Mouse (Mus musculus) embryonic facial prominence, embryonic 13.5 days (tissue): ENCODE results near the gene Rnd3. TPM values are rescaled to one million over a fixed set of nuclear protein-coding genes. Genes with fewer than 3 reads are reported as not detected.

Experiments
- ATAC-seq: fragments of 200-750 bp; cut with Nextera tagmentation; 2 replicates; pipeline ENCODE4 v1.8.0; 2017; ENCODE audit warnings: low read depth; ENCODE audit not compliant: insufficient number of reproducible peaks, insufficient read depth, low FRiP score, low TSS enrichment
- H3K27ac ChIP-seq: fragments of 300-500 bp; sonication (generic); 2 replicates; pipeline ENCODE4 v1.5.1; 2015; ENCODE audit warnings: moderate library complexity, mild to moderate bottlenecking, inconsistent platforms
- H3K27me3 ChIP-seq: fragments of 300-500 bp; sonication (generic); 2 replicates; pipeline ENCODE4 v1.6.1; 2015; ENCODE audit warnings: mild to moderate bottlenecking, inconsistent platforms
- H3K36me3 ChIP-seq: fragments of 300-500 bp; sonication (generic); 2 replicates; pipeline ENCODE4 v1.6.1; 2015; ENCODE audit warnings: mild to moderate bottlenecking, inconsistent platforms
- H3K4me1 ChIP-seq: fragments of 300-500 bp; sonication (generic); 2 replicates; pipeline ENCODE4 v1.6.1; 2015; ENCODE audit warnings: inconsistent platforms
- H3K4me2 ChIP-seq: fragments of 300-500 bp; sonication (generic); 2 replicates; pipeline ENCODE4 v1.6.1; 2015; ENCODE audit warnings: moderate library complexity, mild to moderate bottlenecking, inconsistent platforms
- H3K4me3 ChIP-seq: fragments of 300-500 bp; sonication (generic); 2 replicates; pipeline ENCODE4 v1.5.1; 2015; ENCODE audit warnings: mild to moderate bottlenecking, inconsistent platforms
- H3K9ac ChIP-seq: fragments of 300-500 bp; sonication (generic); 2 replicates; pipeline ENCODE4 v1.6.1; 2015; ENCODE audit warnings: mild to moderate bottlenecking, inconsistent platforms
- H3K9me3 ChIP-seq: fragments of 300-500 bp; sonication (generic); 2 replicates; pipeline ENCODE4 v1.6.1; 2016; ENCODE audit warnings: inconsistent platforms
- WGBS: fragments of 180-500 bp; shearing (Covaris S2); methylation state at CpG from one replicate; pipeline ENCODE4 v1.1.7; 2015; ENCODE audit warnings: mixed read lengths; 5-methylcytosine and 5-hydroxymethylcytosine counted together
- polyA plus RNA-seq: library from polyadenylated mRNA; unstranded; fragments of >200 nt; fragmentation: Nextera tagmentation; extraction: Ambion mirVana; gene quantifications from 2 replicates; pipeline ENCODE4 v1.2.1, GENCODE M21; 2015

The Rnd3 gene
- polyA plus RNA-seq, 1 experiment from 2014 or later = 135 TPM

DNA sequence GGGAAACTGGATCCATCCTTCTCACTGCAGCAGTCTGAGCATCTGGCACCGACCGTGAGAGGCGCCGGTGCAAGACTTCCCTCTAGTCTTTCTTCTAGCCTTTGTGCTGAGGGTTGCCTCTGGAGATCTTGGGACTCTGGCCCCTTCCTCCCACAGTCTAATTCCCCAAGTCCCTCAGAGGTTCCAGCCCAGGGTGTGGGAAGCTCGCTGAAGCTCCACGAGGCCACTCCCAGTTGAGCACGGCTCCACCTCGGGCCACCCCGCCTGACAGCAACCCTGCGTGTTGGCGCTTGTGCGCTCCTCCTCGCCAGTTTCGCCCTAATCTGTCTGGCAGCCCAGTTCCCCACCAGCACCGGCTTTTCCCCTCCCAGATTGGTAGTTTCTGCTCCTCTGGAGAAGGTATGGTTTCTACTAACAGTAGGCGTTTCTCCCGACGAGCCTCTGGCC is 2.0 kb downstream of the Rnd3 start:
- H3K9ac ChIP-seq = peak overlapping the region; percentile 98
- peak overlapping the region; percentile 70 for H3K4me2 ChIP-seq
- under 1% methylated on average over 18 of the region's 18 CpGs for WGBS
- ATAC-seq = peak; percentile 61
- peaks cover 5% of the 10 kb centered on the region; the same call in 1 of the 2 replicates for H3K36me3 ChIP-seq
- H3K27me3 ChIP-seq = no peaks in the 10 kb centered on the region
- H3K9me3 ChIP-seq = no peaks in the 10 kb centered on the region
- H3K4me3 ChIP-seq = peak overlapping the region; percentile 96
- H3K4me1 ChIP-seq = peaks cover 39% of the 10 kb centered on the region
- peak overlapping the region; percentile 95 for H3K27ac ChIP-seq

DNA sequence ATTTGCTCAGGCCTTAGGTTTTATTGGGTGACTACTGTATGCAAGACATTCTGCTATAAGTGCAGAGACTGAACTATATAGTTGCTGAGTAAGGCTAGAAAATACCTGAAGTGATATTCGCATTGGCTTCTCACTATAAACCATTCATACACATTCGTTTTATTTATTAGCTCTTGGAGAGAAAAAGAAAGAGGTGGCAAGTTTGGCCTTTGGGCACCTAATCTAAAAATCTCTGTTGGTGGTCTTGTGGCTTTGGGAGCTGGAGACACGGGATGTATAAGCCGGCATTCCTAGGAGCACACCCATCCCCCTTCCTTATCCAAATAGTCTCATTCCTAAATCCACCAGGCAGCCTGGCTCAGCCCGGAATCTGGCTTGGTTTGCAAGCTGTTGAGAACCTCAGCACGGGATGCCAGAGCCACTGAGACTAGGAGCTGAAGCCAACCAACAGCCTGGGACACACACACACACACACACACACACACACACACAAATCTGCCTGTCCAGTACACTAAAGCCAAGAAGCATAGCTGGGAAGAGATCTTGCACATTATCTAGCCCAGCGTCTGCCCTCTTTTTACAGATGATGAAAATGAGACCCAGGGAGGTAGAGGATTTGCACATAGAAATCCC is 3.0 kb downstream of the Rnd3 start:
- peaks cover 5% of the 10 kb centered on the region; the same call in 1 of the 2 replicates for H3K36me3 ChIP-seq
- WGBS = 9% methylated on average over 7 of the region's 7 CpGs
- H3K27me3 ChIP-seq = no peaks in the 10 kb centered on the region
- peaks cover 47% of the 10 kb centered on the region for H3K4me1 ChIP-seq
- peak overlapping the region; percentile 70 for H3K4me2 ChIP-seq
- peak overlapping the region; percentile 98 for H3K9ac ChIP-seq
- ATAC-seq = no peak
- peak overlapping the region; percentile 95 for H3K27ac ChIP-seq
- H3K4me3 ChIP-seq = peak overlapping the region; percentile 96
- H3K9me3 ChIP-seq = no peaks in the 10 kb centered on the region

DNA sequence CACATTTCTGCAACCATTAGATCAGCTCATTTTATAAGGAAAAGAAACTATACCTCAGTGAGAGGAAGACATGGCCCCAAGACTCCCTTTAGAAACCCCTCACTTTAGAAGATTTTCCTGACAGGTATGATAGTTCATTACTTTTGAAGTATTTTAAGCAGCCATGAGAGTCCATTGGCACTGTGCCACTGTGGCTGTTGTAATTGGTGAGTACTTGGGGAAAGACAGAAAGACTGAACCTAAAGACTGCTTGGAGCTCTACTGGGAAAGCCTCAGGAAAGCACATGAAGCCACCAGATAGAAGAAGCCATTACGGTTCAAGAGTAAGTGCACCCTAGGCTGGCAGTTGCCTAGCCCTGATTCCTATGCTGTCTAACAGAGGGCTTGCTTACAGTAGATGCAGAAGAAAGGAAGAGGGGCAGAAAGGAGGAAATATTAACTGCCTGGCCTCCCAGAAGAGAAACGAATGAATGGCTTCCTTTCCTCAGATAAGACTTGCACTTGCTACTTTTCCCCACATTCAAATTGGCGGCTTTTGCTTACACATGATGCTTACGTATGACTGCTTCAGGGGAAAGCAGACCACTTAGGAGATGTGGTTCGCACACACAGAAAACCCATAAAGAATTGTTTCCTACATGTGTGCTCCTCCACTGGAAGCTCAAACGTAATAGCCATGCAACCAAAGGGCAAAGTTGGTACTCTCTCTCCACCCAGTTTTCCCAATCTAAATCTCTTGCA is 4.4 kb downstream of the Rnd3 start:
- no peaks in the 10 kb centered on the region for H3K27me3 ChIP-seq
- peak overlapping the region; percentile 29; the same call in 1 of the 2 replicates for H3K27ac ChIP-seq
- H3K4me3 ChIP-seq = peak overlapping the region; percentile 34
- H3K36me3 ChIP-seq = peaks cover 5% of the 10 kb centered on the region; the same call in 1 of the 2 replicates
- 36% methylated on average over 6 of the region's 6 CpGs for WGBS
- H3K4me2 ChIP-seq = peak overlapping the region; percentile 70
- peak overlapping the region; percentile 51 for H3K9ac ChIP-seq
- H3K4me1 ChIP-seq = peaks cover 60% of the 10 kb centered on the region
- ATAC-seq = no peak
- H3K9me3 ChIP-seq = no peaks in the 10 kb centered on the region

DNA sequence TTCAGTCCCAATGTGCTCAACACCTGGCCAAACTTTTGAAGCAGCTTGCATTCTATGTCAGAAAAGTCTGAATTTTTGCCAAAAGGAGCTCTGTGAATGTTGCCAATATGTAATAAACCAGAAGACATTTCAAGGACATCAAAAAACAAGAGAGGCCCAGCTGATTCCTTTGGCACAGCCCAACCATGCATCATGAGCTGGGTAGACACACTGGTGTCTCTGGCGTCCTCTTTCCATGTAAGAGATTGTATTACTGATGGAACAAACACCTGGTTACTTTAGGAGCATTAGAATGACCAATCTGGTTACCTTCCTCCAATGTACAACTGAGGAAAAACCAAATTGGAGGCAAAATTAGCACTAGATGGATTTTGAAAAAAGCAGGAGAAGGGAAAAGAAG is 6.5 kb downstream of the Rnd3 start:
- H3K9ac ChIP-seq = 0 out of 2 replicates have a peak overlapping the region, but pooled peaks have one; percentile 1
- peaks cover 13% of the 10 kb centered on the region for H3K36me3 ChIP-seq
- 43% methylated on average over 1 of the region's 1 CpGs for WGBS
- no peaks in the 10 kb centered on the region for H3K27me3 ChIP-seq
- H3K4me1 ChIP-seq = peaks cover 76% of the 10 kb centered on the region
- no peak for ATAC-seq
- no peak overlapping the region for H3K27ac ChIP-seq
- H3K4me3 ChIP-seq = peak overlapping the region; percentile 31; the same call in 1 of the 2 replicates
- no peaks in the 10 kb centered on the region for H3K9me3 ChIP-seq
- peak overlapping the region; percentile 70 for H3K4me2 ChIP-seq

DNA sequence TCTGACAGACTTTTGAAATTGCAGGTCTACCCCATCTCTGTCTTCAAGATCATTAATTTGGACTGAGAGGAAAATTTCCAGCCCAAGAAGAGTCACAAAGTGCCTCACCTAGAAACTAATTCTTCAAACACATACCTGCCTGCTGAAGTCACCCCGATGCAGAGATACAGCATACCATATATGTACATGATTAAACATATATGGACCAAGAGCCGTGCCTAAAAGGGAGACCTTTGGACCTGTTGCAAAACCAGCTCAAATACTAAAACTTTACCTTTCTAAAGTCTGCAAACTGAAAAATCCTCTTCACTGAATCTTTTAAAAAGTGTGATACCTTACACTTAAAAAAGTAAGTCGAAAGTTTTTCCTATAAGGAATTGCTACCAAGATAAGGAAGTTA is 7.6 kb downstream of the Rnd3 start:
- 0 out of 2 replicates have a peak overlapping the region, but pooled peaks have one; percentile 52 for H3K27ac ChIP-seq
- H3K4me3 ChIP-seq = peak overlapping the region; percentile 31
- H3K27me3 ChIP-seq = no peaks in the 10 kb centered on the region
- peak overlapping the region; percentile 70 for H3K4me2 ChIP-seq
- peak overlapping the region; percentile 58; the same call in 1 of the 2 replicates for H3K9ac ChIP-seq
- WGBS = 45% methylated on average over 3 of the region's 3 CpGs
- H3K36me3 ChIP-seq = peaks cover 24% of the 10 kb centered on the region
- peaks cover 76% of the 10 kb centered on the region for H3K4me1 ChIP-seq
- ATAC-seq = no peak
- H3K9me3 ChIP-seq = no peaks in the 10 kb centered on the region

- no peaks in the 10 kb centered on the region for H3K9me3 ChIP-seq
- H3K4me3 ChIP-seq = peak overlapping the region; percentile 31
- peaks cover 32% of the 10 kb centered on the region for H3K36me3 ChIP-seq
- H3K9ac ChIP-seq = peak overlapping the region; percentile 58
- peak; percentile 41; the same call in 1 of the 2 replicates for ATAC-seq
- H3K4me1 ChIP-seq = peaks cover 70% of the 10 kb centered on the region
- peak overlapping the region; percentile 70 for H3K4me2 ChIP-seq
- 3% methylated on average over 8 of the region's 8 CpGs for WGBS
- H3K27me3 ChIP-seq = no peaks in the 10 kb centered on the region
- H3K27ac ChIP-seq = peak overlapping the region; percentile 52
Measured at GRCm38 (mm10) chr2:51140486-51140885, 8.4 kb downstream of the Rnd3 start.

DNA sequence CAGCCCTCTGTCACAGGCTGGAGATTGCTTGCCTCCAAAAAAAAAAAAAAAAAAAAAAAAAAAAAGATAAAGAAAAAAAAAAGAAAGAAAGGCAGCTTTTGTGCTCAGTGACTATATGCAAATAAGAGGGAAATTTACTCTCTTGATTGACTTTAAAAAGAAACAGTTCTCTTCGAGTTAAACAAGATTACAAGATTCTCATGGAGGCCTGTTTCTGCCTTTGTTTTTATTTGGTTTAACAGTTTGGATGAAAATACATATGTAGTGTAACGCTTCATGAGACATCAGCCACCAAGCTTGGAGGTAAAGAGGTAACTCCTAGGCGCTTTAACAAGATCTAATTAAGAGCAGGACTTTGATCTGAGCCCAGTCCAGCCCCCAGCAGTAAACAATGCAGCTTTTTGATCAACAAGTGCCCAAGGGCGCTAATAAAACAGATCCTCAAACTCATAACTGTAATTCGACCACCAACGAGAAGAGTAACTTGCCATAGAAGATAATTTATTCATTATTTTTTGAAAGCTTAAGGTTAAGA is 8.9 kb downstream of the Rnd3 start:
- H3K4me1 ChIP-seq = peaks cover 67% of the 10 kb centered on the region
- peaks cover 36% of the 10 kb centered on the region for H3K36me3 ChIP-seq
- 7% methylated on average over 6 of the region's 6 CpGs for WGBS
- ATAC-seq = no peak
- H3K9me3 ChIP-seq = no peaks in the 10 kb centered on the region
- H3K27me3 ChIP-seq = no peaks in the 10 kb centered on the region
- H3K27ac ChIP-seq = no peak overlapping the region; the same call in 1 of the 2 replicates
- peak overlapping the region; percentile 70 for H3K4me2 ChIP-seq
- no peak overlapping the region for H3K9ac ChIP-seq
- H3K4me3 ChIP-seq = peak overlapping the region; percentile 31; the same call in 1 of the 2 replicates

DNA sequence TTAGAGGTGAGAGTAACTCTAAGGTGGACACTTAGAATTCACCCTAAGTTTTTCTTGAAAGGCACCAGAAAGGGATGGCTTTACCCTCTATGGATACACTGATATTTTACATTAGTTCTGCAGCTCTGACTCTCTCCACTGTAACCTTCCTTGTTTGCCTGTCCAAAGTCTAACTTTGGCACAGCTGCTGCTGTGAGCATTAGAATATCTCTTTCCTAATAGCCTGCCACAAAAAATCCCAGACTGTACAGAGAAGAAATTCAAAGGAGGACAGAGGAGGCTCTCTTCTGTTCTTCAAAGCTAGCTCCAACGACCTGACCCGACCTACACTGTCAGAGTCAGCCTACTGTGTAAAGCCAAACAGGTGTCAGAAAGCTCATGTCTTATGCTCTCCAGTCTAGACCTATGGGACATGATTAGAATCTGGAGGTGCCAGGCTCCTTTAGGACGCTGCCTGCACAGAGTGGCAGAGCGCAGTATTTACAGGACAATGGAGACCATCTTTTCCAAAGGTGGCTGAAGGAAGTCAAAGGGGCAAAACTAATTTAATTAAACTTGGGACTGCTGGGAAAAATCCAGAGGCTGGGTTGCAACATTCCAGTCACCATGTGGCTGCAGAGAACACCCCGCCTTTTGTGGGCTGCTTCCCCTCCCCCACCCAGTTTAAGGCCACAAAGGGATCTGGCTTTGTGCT is 9.5 kb downstream of the Rnd3 start:
- Histone ChIP-seq H3K27ac (0 out of 2 replicates have a peak overlapping the region, but pooled peaks have one; percentile 33), H3K4me3 (no peak overlapping the region; the same call in 1 of the 2 replicates), H3K9ac (no peak overlapping the region), H3K4me1 (peaks cover 60% of the 10 kb centered on the region), H3K27me3 (no peaks in the 10 kb centered on the region), H3K36me3 (peaks cover 42% of the 10 kb centered on the region), H3K9me3 (no peaks in the 10 kb centered on the region), H3K4me2 (peak overlapping the region; percentile 7; the same call in 1 of the 2 replicates)
- 17% methylated on average over 5 of the region's 5 CpGs for WGBS
- ATAC-seq = 0 out of 2 replicates have a peak, but pooled peaks have one; percentile 60

GRCm38 (mm10) chr2:51137726-51138125 is 11.2 kb downstream of the Rnd3 start:
- H3K4me3 ChIP-seq = no peak overlapping the region
- H3K4me1 ChIP-seq = peaks cover 46% of the 10 kb centered on the region
- H3K9ac ChIP-seq = no peak overlapping the region
- no peak for ATAC-seq
- no peaks in the 10 kb centered on the region for H3K27me3 ChIP-seq
- H3K4me2 ChIP-seq = no peak overlapping the region
- peaks cover 54% of the 10 kb centered on the region for H3K36me3 ChIP-seq
- no peaks in the 10 kb centered on the region for H3K9me3 ChIP-seq
- no peak overlapping the region for H3K27ac ChIP-seq
- 33% methylated on average over 4 of the region's 4 CpGs for WGBS

GRCm38 (mm10) chr2:51132181-51132580 is 16.7 kb downstream of the Rnd3 start:
- no peaks in the 10 kb centered on the region for H3K9me3 ChIP-seq
- no peak overlapping the region for H3K9ac ChIP-seq
- WGBS = 85% methylated on average over 20 of the region's 20 CpGs
- no peaks in the 10 kb centered on the region for H3K4me1 ChIP-seq
- H3K36me3 ChIP-seq = peaks cover 78% of the 10 kb centered on the region
- no peak overlapping the region for H3K4me2 ChIP-seq
- no peak for ATAC-seq
- no peak overlapping the region for H3K4me3 ChIP-seq
- H3K27ac ChIP-seq = no peak overlapping the region
- no peaks in the 10 kb centered on the region for H3K27me3 ChIP-seq

DNA sequence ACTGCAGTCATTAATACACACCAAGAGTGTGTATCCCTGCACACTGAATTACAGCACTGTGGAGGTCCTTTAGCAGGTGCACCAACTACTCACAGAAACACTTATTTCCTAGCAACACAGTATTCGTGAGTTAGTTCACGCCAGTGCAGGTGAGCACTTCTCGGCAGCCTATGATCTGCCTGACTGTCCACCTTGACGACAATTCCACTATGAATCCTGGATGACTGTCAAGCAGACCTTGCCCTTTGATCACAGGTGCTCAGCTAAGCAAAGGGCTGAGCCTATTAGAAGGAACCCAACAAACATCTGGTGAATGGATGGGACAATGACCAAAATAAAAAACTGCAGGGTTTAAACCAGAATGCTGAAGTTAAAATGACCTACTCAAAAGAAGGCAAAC is 20.8 kb downstream of the Rnd3 start:
- Histone ChIP-seq H3K27ac (no peak overlapping the region), H3K36me3 (peaks cover 38% of the 10 kb centered on the region), H3K4me1 (no peaks in the 10 kb centered on the region), H3K4me3 (no peak overlapping the region), H3K27me3 (no peaks in the 10 kb centered on the region), H3K9ac (no peak overlapping the region), H3K9me3 (no peaks in the 10 kb centered on the region), H3K4me2 (no peak overlapping the region)
- ATAC-seq = no peak
- WGBS = 81% methylated on average over 4 of the region's 4 CpGs
